Mouse (Mus musculus): ENCODE measurements around the gene Oit1.

The Oit1 gene

GRCm38 (mm10) chr14:8335947-8336346 lies 42.6 kb downstream of the Oit1 start:
- DNase-seq (ENCODE audit: low spot score in 2 of 2): no peak

DNA sequence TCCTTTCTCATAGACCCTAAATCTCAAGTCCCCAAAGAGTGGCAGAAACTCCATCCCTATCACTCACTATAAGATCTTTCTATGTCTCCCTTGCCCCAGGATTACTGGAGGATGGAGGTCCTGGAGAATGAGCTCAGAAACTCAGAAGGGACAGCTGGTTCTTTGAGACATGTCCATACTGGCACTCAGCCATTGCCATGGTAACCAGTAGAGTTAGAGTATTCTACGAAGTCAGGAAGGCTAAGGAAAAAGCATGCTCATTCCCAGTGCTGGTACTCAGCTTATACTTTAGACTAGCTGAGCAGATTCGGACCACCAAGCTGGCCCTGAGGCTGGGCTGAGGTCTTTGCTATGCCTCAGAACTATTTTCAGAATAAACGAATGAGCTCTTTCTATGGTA lies 44.0 kb downstream of the Oit1 start:
- no peak for DNase-seq (ENCODE audit: low spot score in 2 of 2)

- DNase-seq (ENCODE audit: low spot score in 2 of 2): no peak
Observed at GRCm38 (mm10) chr14:8332314-8333252, 46.0 kb downstream of the Oit1 start.

GRCm38 (mm10) chr14:8331307-8331905 lies 47.1 kb downstream of the Oit1 start:
- no peak for DNase-seq (ENCODE audit: low spot score in 2 of 2)

DNA sequence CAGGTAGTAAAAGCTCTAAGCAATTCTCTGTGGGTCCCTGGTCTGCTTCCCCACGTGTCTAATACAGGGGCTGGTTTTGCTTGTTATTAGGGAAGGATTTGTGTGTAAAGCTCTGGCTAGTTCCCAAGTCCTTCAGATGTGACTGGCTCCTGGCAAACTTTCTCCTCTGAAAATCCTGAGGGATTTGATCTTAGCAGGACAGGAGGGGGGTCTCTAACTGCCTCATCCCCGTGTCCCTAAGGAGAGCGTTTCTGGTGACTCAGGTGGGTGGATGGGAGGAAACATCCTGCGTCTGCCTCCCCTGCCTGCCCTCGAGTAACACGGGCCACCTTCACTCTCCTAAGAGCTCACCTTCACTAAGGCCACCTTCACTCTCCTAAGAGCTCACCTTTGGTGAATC lies 48.2 kb downstream of the Oit1 start:
- no peak for DNase-seq (ENCODE audit: low spot score in 2 of 2)

GRCm38 (mm10) chr14:8329552-8329951 lies 49.0 kb downstream of the Oit1 start:
- DNase-seq (ENCODE audit: low spot score in 2 of 2): no peak

GRCm38 (mm10) chr14:8327371-8327770 lies 51.2 kb downstream of the Oit1 start:
- no peak for DNase-seq (ENCODE audit: low spot score in 2 of 2)

- DNase-seq (ENCODE audit: low spot score in 2 of 2): no peak
Observed at GRCm38 (mm10) chr14:8326961-8327360, 51.6 kb downstream of the Oit1 start.

DNA sequence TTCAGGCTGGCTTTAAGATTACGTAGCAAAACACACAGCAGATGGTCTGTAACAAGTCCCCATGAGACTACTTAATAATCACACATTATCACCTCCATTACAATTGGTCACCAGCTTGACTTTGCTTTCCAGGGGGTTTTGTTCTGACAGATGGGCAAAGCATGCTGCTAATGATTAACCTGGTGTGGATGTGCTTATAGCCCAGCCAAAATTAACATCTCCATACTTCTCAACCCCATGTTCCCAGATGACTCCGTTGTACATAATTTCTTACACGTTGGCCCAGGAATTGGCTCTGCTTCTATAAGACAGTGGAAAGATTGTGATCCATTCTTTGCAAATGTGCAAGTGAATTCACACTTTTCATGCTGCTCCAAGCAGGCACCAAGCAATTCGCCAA lies 52.8 kb downstream of the Oit1 start:
- DNase-seq (ENCODE audit: low spot score in 2 of 2): no peak

DNA sequence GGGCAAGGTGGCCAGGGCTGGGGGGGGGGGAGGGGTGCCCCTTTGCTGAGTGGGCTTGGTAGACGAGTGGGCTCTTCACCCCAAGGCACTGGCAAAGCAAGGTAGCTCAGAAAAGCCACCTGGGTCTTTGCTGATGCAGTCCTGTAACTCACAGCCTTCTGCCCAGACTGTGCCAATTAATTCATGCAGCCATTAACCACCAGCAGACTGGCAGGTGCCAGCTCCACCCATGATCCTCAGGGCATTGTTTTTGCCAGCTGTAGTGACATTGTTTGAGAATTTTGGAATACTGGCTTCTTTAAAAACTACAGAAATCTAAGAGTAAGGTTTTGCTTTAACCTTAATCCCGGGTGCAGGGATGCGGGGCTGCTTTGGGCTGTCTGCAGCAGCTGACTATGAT lies 58.0 kb downstream of the Oit1 start:
- no peak for DNase-seq (ENCODE audit: low spot score in 2 of 2)

DNA sequence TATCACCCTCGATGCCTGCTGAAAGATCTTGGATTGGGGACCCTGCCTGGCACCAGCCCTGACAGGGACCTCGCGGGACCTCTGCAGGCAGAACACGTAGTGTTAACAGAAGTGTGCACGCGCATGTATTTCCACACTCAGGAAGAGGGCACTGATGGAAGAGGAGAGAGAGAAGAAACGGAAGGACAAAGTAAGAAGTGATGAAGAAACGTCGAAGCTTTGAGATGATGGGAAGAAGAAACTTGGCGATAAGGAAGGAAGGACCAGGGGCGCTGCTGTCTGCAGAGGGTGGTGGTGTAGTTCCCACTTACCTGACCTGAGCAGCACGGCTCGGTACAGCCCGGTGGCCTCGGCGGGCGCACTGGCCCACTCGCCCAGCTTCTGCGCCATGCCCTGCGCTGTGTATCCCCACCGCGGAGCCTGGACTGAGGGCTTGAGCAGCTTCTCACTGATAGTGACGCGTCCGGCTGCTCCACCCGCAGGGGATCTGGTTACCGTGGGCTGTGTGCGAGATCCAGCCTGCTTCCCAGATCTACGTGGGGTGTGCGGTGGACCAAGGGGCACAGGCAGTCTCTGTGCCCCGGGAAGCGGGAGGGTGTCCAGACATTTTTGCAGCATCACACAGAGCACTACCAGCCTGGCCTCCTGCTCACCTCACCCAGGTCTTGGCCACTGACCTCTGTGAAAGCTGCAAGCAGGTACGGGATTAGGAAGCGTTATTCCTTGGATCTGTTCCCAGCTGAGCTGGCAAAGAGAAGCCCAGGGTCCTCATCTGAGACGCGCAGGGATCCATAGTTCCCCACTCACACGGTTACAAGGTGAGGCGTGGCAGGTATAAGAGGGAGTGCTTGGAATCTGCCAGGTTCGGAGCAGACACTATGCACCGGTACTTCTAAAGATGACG lies 61.1 kb downstream of the Oit1 start, which contains the start of gene Fam107a:
Gene Fam107a (minus strand): TSS at position 830 of the 904 bp plus-strand sequence.
- no peak for DNase-seq (ENCODE audit: low spot score in 2 of 2)

- DNase-seq (ENCODE audit: low spot score in 2 of 2): no peak
Observed at GRCm38 (mm10) chr14:8316366-8317193, 62.0 kb downstream of the Oit1 start.

- DNase-seq (ENCODE audit: low spot score in 2 of 2): no peak
Observed at GRCm38 (mm10) chr14:8315169-8315568, 63.4 kb downstream of the Oit1 start.

DNA sequence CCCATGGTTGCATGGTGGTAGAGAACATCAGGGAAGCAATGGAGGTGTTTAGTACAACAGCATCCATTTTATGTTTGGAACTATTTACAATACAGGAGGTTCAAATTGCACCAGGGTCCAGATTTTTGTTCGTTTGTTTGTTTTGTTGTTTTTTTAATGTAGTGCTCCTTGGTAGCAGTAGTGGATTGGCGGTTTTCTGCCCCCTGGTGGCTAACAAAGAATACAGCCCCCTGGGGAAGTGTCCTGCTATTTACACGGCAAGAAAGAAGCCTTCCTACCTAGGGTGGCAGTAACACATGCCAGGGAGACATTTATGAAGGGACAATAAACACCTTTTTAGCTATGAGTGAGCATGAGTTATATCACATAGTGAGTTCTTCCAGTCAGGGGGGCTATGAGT lies 64.0 kb downstream of the Oit1 start:
- peak in 1 of 2 experiments; percentile 42 for DNase-seq (ENCODE audit: low spot score in 2 of 2)

DNA sequence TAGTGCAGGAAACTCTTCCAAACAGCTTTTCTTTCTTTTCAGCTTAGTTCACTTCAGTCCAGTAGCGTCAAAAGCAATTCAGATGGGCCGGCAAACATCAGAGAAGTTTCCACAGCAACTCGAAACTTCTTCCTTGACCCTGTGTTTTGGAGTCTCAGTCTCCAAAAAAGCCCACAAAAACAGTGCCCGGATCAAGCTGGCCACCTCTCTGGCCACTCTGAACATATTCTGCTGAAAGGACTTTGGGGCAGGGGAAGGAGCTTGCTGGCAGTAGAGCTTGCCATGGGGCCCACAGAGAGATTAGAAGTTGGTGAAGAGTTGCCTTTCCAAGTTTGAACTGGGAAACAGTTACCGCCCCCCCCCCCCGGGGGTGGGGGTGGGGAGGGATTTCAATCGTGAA lies 64.7 kb downstream of the Oit1 start:
- DNase-seq (ENCODE audit: low spot score in 2 of 2): no peak

GRCm38 (mm10) chr14:8309621-8310141 lies 68.9 kb downstream of the Oit1 start:
- no peak for DNase-seq (ENCODE audit: low spot score in 2 of 2)

DNA sequence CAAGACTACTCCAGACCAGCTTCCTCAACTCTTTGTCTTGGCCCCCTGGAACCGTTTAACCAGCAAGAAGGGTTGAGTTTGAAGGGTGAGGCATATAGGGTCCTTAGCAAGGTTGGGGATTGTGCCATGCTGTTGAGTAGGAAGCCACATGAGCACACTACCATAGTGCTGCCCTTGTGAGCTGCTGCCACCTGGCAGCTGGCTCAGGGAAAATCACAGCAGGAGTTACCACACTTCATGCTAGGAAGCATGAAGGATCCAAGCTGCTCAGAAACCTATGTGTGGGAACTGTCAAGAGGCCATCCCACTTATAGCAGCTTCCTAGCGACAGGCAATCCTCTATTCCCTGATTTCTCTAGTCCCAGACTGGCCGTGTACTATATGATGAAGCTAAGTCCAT lies 69.9 kb downstream of the Oit1 start:
- no peak for DNase-seq (ENCODE audit: low spot score in 2 of 2)

DNA sequence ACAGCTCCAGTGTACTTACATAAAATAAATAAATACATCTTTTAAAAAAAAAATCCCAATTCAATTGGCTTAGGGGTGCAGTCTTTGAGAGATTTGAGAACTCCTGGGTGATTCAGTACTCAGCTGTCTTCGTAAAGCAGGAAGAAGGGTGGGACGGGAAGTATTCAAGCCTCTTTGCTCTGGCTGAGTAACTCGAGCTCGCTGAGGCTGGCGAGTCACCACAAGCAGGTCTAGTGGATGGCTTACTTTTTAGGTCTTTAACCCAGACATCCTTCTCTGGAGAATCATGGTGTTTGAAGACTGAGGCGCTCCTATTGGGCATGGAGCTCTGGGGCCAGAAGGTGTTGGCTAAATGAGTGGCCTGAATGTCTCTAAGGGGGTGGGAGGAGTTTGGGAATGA lies 71.7 kb downstream of the Oit1 start:
- DNase-seq (ENCODE audit: low spot score in 2 of 2): no peak

GRCm38 (mm10) chr14:8305014-8305413 lies 73.5 kb downstream of the Oit1 start:
- no peak for DNase-seq (ENCODE audit: low spot score in 2 of 2)

DNA sequence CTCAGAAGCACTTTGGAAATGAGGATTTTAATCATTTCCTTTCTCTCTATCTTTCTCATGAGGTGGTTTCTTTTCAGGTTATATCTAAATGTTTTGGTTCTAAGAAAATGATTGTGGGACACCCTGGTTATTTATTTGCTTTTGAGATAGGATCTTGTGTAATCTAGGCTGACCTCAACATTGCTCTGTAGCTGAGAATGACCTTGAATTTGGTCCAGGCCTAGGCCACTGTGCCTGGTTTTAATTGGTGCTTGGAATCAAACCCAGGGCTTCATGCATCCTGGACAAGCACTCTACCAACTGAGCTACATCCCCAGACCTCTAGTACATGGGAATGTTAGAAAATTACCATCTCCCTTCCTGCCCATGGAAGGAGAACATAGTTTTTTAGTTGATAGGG lies 74.5 kb downstream of the Oit1 start:
- no peak for DNase-seq (ENCODE audit: low spot score in 2 of 2)

GRCm38 (mm10) chr14:8302687-8303086 lies 75.9 kb downstream of the Oit1 start:
- no peak for DNase-seq (ENCODE audit: low spot score in 2 of 2)

Measured in thymus, postnatal 10 days (tissue).